Mouse (Mus musculus): ENCODE results near the gene Gm10964. TPM values are rescaled to one million over a fixed set of nuclear protein-coding genes. Genes with fewer than 3 reads are reported as not detected.

The Gm10964 gene
- polyA plus RNA-seq, 1 experiment from 2014 or later, result not detected

DNA sequence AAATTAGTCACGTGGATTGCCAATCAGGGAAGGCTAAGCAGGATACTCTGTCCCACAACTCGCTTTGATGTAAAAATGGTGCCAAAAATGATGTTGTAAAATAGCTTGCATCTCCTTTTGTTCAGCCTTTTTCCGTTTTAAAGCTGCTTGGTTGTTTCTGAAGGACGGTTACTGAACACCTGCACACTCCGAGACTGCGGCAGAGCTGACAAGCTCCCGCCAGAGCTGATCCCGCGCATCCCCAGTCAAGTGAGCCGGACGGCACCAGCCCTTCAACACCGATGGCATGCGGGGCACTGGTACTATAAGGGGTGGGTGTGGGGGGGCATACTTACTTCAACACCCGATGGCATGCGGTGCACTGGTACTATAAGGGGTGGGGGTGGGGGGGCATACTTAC lies 34.8 kb downstream of the Gm10964 start:
- 90% methylated on average over 15 of the region's 15 CpGs for WGBS
- Histone ChIP-seq H3K36me3 (replicated peaks; ENCODE audit: control insufficient read depth, insufficient read depth, low read depth, low read length) (peaks cover 5% of the 10 kb centered on the region; the same call in 1 of the 2 replicates), H3K27me3 (ENCODE audit: control insufficient read depth, insufficient read depth, low read length) (no peaks in the 10 kb centered on the region), H3K9me3 (replicated peaks; ENCODE audit: control insufficient read depth, low read length) (no peaks in the 10 kb centered on the region), H3K9ac (replicated peaks; ENCODE audit: low read length) (no peak overlapping the region), H3K4me3 (ENCODE audit: low read depth, low read length) (no peak overlapping the region), H3K4me2 (ENCODE audit: low read depth, low read length) (no peak overlapping the region), H3K27ac (replicated peaks; ENCODE audit: low read depth, low read length) (no peak overlapping the region), H3K4me1 (ENCODE audit: control insufficient read depth, insufficient read depth, low read length) (no peaks in the 10 kb centered on the region)
- ATAC-seq (replicated peaks; ENCODE audit: insufficient number of reproducible peaks, low FRiP score, low TSS enrichment, low read depth) (no peak), DNase-seq (ENCODE audit: low spot score) (no peak)

DNA sequence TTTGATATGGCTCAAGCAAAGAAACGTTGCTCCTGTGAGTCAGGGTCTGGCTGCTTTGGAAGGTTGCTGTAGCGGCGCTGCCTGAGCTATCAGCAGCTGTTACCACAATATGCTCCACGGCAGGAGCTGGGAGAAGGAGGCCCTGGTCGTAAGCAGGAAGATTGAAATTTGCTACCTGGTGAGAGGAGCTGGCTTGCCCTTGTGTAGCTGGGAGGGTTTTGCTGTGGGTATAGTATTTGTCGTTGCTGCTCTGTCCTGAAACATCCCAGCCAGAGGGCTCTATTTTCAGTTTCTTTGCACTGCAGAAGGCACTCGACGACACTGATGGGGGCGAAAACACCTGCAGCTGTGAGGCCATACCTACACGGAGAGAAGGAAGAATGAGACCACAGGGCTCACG lies 38.8 kb downstream of the Gm10964 start:
- ATAC-seq (replicated peaks; ENCODE audit: insufficient number of reproducible peaks, low FRiP score, low TSS enrichment, low read depth) (no peak), DNase-seq (ENCODE audit: low spot score) (no peak)
- H3K4me3 ChIP-seq (ENCODE audit: low read depth, low read length), result no peak overlapping the region
- H3K4me2 ChIP-seq (ENCODE audit: low read depth, low read length), result no peak overlapping the region
- H3K9me3 ChIP-seq (replicated peaks; ENCODE audit: control insufficient read depth, low read length), result no peaks in the 10 kb centered on the region
- peaks cover 5% of the 10 kb centered on the region; the same call in 1 of the 2 replicates for H3K36me3 ChIP-seq (replicated peaks; ENCODE audit: control insufficient read depth, insufficient read depth, low read depth, low read length)
- H3K9ac ChIP-seq (replicated peaks; ENCODE audit: low read length), result no peak overlapping the region
- 92% methylated on average over 11 of the region's 11 CpGs for WGBS
- H3K27ac ChIP-seq (replicated peaks; ENCODE audit: low read depth, low read length), result no peak overlapping the region
- no peaks in the 10 kb centered on the region for H3K4me1 ChIP-seq (ENCODE audit: control insufficient read depth, insufficient read depth, low read length)
- no peaks in the 10 kb centered on the region for H3K27me3 ChIP-seq (ENCODE audit: control insufficient read depth, insufficient read depth, low read length)

DNA sequence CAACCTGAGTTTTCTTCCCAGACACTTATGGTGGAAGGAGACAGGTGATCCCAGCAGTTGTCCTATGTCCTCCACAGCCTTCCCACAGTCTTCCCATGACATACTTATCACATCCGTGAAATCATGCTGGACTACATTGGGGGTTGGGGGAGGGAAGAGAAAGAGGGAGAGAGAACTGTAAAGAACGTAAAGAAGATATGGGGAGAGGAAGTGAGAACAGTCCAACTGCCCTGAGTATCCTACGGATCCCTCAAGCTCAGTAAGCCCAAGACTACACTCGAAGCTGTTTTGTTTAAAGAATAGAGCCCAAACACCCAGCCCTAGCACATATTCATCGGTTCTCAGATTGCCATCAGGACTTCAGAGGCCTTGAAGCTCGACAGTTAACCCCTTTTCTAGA lies 39.5 kb downstream of the Gm10964 start:
- no peaks in the 10 kb centered on the region for H3K9me3 ChIP-seq (replicated peaks; ENCODE audit: control insufficient read depth, low read length)
- 81% methylated on average over 6 of the region's 6 CpGs for WGBS
- no peak overlapping the region for H3K4me3 ChIP-seq (ENCODE audit: low read depth, low read length)
- H3K9ac ChIP-seq (replicated peaks; ENCODE audit: low read length), result no peak overlapping the region
- ATAC-seq (replicated peaks; ENCODE audit: insufficient number of reproducible peaks, low FRiP score, low TSS enrichment, low read depth) (no peak), DNase-seq (ENCODE audit: low spot score) (no peak)
- H3K4me2 ChIP-seq (ENCODE audit: low read depth, low read length), result no peak overlapping the region
- no peaks in the 10 kb centered on the region for H3K4me1 ChIP-seq (ENCODE audit: control insufficient read depth, insufficient read depth, low read length)
- peaks cover 5% of the 10 kb centered on the region; the same call in 1 of the 2 replicates for H3K36me3 ChIP-seq (replicated peaks; ENCODE audit: control insufficient read depth, insufficient read depth, low read depth, low read length)
- no peak overlapping the region for H3K27ac ChIP-seq (replicated peaks; ENCODE audit: low read depth, low read length)
- no peaks in the 10 kb centered on the region for H3K27me3 ChIP-seq (ENCODE audit: control insufficient read depth, insufficient read depth, low read length)

DNA sequence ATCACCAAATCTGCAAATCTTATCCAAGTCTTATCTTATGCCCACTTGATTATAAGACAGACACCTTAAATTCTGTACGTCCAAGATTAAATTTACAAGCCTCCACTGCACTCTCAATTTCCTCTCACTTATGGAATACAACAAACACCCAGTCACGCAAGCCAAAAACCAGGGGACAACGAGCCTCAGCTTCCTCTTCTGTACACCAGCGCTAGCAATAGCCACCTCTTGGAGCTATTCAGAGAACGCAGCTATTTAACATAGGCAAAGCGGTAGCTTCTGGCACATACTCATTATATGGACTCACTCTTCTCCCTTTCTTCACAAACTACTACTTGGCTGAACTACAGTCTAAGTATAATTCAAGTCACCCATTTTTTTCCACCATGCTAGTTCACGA lies 40.0 kb downstream of the Gm10964 start:
- Histone ChIP-seq H3K4me1 (ENCODE audit: control insufficient read depth, insufficient read depth, low read length) (no peaks in the 10 kb centered on the region), H3K4me2 (ENCODE audit: low read depth, low read length) (no peak overlapping the region), H3K9me3 (replicated peaks; ENCODE audit: control insufficient read depth, low read length) (no peaks in the 10 kb centered on the region), H3K36me3 (replicated peaks; ENCODE audit: control insufficient read depth, insufficient read depth, low read depth, low read length) (peaks cover 5% of the 10 kb centered on the region; the same call in 1 of the 2 replicates), H3K27me3 (ENCODE audit: control insufficient read depth, insufficient read depth, low read length) (no peaks in the 10 kb centered on the region), H3K9ac (replicated peaks; ENCODE audit: low read length) (no peak overlapping the region), H3K4me3 (ENCODE audit: low read depth, low read length) (no peak overlapping the region), H3K27ac (replicated peaks; ENCODE audit: low read depth, low read length) (no peak overlapping the region)
- ATAC-seq (replicated peaks; ENCODE audit: insufficient number of reproducible peaks, low FRiP score, low TSS enrichment, low read depth), result no peak
- DNase-seq (ENCODE audit: low spot score), result no peak
- 86% methylated on average over 7 of the region's 7 CpGs for WGBS

DNA sequence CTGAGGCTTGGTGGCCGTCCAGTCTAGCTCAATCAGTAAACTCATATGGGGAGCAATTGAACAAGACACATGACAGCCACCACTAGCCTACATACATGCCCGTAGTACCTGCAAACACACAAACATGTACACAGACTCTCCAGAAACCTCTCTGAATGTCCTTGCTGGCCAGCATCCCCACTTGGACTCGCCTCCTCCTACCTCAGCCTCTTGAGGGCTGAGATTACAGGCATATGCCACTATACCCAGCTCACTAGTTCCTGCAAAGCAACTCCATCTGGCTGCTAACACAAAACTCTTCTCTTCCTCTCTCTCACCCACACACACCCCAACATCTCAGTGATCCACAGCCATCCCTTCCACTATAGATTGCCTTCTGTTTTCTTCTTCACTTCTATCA lies 41.1 kb downstream of the Gm10964 start:
- no peak overlapping the region for H3K4me2 ChIP-seq (ENCODE audit: low read depth, low read length)
- H3K27me3 ChIP-seq (ENCODE audit: control insufficient read depth, insufficient read depth, low read length), result no peaks in the 10 kb centered on the region
- no peaks in the 10 kb centered on the region for H3K4me1 ChIP-seq (ENCODE audit: control insufficient read depth, insufficient read depth, low read length)
- DNase-seq (ENCODE audit: low spot score) (no peak), ATAC-seq (replicated peaks; ENCODE audit: insufficient number of reproducible peaks, low FRiP score, low TSS enrichment, low read depth) (no peak)
- no peaks in the 10 kb centered on the region for H3K9me3 ChIP-seq (replicated peaks; ENCODE audit: control insufficient read depth, low read length)
- no peak overlapping the region for H3K4me3 ChIP-seq (ENCODE audit: low read depth, low read length)
- H3K27ac ChIP-seq (replicated peaks; ENCODE audit: low read depth, low read length), result no peak overlapping the region
- peaks cover 5% of the 10 kb centered on the region; the same call in 1 of the 2 replicates for H3K36me3 ChIP-seq (replicated peaks; ENCODE audit: control insufficient read depth, insufficient read depth, low read depth, low read length)
- no peak overlapping the region for H3K9ac ChIP-seq (replicated peaks; ENCODE audit: low read length)
- WGBS, result 85% methylated on average over 3 of the region's 3 CpGs

DNA sequence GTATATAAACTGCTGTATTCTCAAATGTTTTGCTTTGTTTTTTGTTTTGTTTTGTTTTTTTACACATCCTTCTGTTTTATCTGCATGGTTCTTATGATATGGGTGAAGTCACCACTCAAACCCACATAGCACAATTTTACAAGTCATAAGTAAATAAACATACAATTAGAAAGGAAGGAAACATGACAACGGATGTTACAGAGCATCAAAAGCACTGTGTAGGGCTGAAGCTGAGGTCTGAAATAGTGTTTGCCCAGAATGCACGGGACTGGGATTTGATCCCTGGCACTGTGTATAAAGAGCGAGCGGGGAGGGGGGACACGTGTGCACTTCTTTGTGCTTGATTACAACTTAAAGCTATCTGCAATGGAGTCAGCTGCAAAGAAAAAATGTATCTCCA lies 41.6 kb downstream of the Gm10964 start:
- 74% methylated on average over 5 of the region's 5 CpGs for WGBS
- ATAC-seq (replicated peaks; ENCODE audit: insufficient number of reproducible peaks, low FRiP score, low TSS enrichment, low read depth), result no peak
- no peaks in the 10 kb centered on the region for H3K9me3 ChIP-seq (replicated peaks; ENCODE audit: control insufficient read depth, low read length)

DNA sequence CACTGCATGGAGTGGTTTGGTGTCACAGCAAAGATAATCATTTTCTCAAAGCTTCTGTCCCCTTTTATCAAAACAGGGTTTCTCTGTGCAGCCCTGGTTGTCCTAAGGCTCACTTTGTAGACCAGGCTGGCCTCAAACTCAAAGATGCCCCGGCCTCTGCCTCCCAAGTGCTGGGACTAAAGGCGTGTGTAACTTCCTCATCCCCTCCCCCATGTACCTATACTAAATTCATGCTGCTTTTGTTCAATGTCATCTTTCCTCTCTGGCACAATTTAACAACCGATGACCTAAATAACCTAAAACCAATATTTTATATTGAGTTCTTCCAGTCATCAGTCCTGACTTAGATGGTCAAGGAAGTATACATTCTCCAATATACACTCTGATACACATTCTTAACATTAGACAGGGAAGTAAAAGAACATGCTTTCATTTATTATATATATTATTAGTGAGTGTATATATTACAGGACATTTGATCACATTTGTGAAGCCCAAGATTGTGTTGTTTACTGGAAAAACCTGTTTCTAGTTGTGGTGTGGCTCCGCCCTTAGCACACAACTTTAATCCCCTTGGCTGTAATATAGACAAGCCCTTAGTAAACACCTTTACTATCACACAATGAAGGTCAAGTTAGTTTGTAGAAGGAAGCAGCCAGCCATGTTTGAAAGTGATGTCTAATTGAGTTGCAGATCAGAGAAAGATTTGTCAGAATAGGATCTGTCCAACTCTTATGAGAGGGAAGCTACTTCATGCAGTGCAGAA lies 43.9 kb downstream of the Gm10964 start:
- Histone ChIP-seq H3K9ac (replicated peaks; ENCODE audit: low read length) (no peak overlapping the region), H3K36me3 (replicated peaks; ENCODE audit: control insufficient read depth, insufficient read depth, low read depth, low read length) (no peaks in the 10 kb centered on the region), H3K4me3 (ENCODE audit: low read depth, low read length) (no peak overlapping the region), H3K4me2 (ENCODE audit: low read depth, low read length) (no peak overlapping the region), H3K4me1 (ENCODE audit: control insufficient read depth, insufficient read depth, low read length) (no peaks in the 10 kb centered on the region), H3K27me3 (ENCODE audit: control insufficient read depth, insufficient read depth, low read length) (no peaks in the 10 kb centered on the region), H3K9me3 (replicated peaks; ENCODE audit: control insufficient read depth, low read length) (no peaks in the 10 kb centered on the region), H3K27ac (replicated peaks; ENCODE audit: low read depth, low read length) (no peak overlapping the region)
- no peak for ATAC-seq (replicated peaks; ENCODE audit: insufficient number of reproducible peaks, low FRiP score, low TSS enrichment, low read depth)
- 88% methylated on average over 4 of the region's 4 CpGs for WGBS
- DNase-seq (ENCODE audit: low spot score), result no peak

More for the DNA sequence above, 41.6 kb downstream of the Gm10964 start:
- no peak for DNase-seq (ENCODE audit: low spot score)
- Histone ChIP-seq H3K4me1 (ENCODE audit: control insufficient read depth, insufficient read depth, low read length) (no peaks in the 10 kb centered on the region), H3K27ac (replicated peaks; ENCODE audit: low read depth, low read length) (no peak overlapping the region), H3K4me2 (ENCODE audit: low read depth, low read length) (no peak overlapping the region), H3K4me3 (ENCODE audit: low read depth, low read length) (no peak overlapping the region), H3K9ac (replicated peaks; ENCODE audit: low read length) (no peak overlapping the region), H3K36me3 (replicated peaks; ENCODE audit: control insufficient read depth, insufficient read depth, low read depth, low read length) (peaks cover 5% of the 10 kb centered on the region; the same call in 1 of the 2 replicates), H3K27me3 (ENCODE audit: control insufficient read depth, insufficient read depth, low read length) (no peaks in the 10 kb centered on the region)

DNA sequence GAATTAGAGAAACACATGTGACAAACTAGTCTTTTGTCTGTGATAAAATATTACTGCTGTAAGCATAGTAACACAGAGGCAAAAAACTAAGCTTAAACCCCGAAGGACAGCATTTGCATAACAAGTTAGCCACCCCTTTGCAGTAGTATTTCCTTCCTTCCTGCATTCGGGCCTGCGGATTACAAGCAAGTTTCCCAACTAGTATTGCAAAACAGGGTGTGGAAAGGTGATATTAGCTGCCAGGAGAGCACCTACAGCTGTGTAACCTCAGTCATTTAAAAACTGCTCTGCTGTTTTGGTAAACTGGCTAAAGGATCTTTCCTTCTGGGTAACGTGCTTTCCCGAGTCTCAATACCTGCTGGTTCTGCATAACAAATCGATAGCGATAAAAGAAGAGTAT lies 48.1 kb downstream of the Gm10964 start:
- Histone ChIP-seq H3K4me2 (ENCODE audit: low read depth, low read length) (no peak overlapping the region), H3K27me3 (ENCODE audit: control insufficient read depth, insufficient read depth, low read length) (no peaks in the 10 kb centered on the region), H3K4me1 (ENCODE audit: control insufficient read depth, insufficient read depth, low read length) (no peaks in the 10 kb centered on the region), H3K36me3 (replicated peaks; ENCODE audit: control insufficient read depth, insufficient read depth, low read depth, low read length) (no peaks in the 10 kb centered on the region), H3K9me3 (replicated peaks; ENCODE audit: control insufficient read depth, low read length) (no peaks in the 10 kb centered on the region), H3K9ac (replicated peaks; ENCODE audit: low read length) (no peak overlapping the region), H3K4me3 (ENCODE audit: low read depth, low read length) (no peak overlapping the region), H3K27ac (replicated peaks; ENCODE audit: low read depth, low read length) (no peak overlapping the region)
- ATAC-seq (replicated peaks; ENCODE audit: insufficient number of reproducible peaks, low FRiP score, low TSS enrichment, low read depth), result no peak
- DNase-seq (ENCODE audit: low spot score), result no peak
- WGBS, result 68% methylated on average over 7 of the region's 7 CpGs
